Mouse (Mus musculus): ENCODE data around the gene Srsf10.

DNA sequence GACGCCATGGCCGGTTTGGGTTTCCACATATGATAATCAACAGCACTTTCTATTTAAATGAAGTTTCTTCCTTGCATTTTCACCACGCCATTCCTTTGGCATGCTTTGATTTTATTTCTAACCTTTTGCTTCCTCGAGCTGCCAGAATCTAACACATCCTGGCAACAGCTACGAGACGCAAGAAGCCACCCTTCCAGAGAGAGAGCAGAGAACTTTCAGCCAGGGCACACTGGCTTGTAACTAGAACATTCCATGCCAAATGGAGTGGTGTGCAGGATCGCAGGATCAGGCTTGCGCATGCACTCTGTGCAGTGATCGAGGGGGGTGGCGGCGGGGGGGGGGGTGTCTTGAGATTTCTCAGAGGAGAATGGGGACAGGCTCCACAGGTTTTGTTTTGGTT, 23.5 kb upstream of the Srsf10 start:
- TF ChIP-seq CTCF (IDR thresholded peaks at IDR 0.05; ENCODE audit: borderline replicate concordance, insufficient read depth, low read depth, low read length) = no peak
- TF ChIP-seq POLR2A (IDR thresholded peaks at IDR 0.05; ENCODE audit: borderline replicate concordance, insufficient read depth, low read length) = no peak
